Mouse (Mus musculus) inflammation-experienced regulatory T-cells, adult 6 months (primary cell): ENCODE measurements at regions not wholly inside any gene's neighbourhood (a gene's known extent, or its start where the extent isn't known, plus 50 kb on each side); places are given as distances from the start of the nearest gene placed in this dataset.
A peak's percentile ranks its signal among the peaks of the same experiment; 100 is the strongest.

Experiments used
- ATAC-seq: one replicate; pipeline ENCODE4 v1.8.0; 2017

DNA sequence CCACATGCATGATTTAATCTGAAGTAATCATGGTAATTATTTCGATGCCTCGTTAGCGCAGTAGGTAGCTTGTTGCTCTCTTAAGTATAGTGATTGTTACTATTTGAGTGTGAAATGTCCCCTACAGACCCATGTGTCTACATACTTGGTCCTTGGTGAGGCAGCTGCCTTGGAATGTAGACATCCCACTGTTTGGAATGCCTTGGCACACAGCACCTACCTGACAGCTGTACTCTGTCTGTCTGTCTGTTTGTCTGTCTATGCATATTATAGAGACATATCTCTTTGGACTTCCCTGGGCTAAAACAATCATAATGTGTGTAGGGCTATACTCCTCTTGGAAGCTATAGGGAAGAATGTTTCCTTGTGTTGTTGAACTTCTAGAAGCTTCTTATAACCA lies 83.7 kb upstream of the Runx3 start:
- no peak for ATAC-seq

DNA sequence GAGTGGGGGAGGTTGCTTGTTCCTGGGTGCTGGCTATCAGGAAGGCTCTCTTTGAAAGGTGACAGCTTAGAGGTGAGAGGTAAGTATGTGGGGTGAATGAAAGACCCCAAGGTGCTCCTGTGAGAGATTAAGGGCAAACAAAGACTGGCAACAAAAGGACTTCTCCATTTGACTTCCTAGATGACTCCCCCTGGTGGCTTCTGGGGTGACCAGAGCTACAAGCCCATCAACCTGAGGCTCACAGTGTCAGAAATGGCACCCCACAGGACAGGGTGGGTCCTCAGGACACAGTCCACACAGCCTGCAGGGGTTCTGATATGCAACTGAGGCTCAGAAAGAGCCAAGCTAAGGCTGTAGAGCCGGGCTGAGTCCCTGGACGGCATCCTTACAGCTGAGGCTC lies 81.2 kb upstream of the Runx3 start:
- no peak for ATAC-seq

DNA sequence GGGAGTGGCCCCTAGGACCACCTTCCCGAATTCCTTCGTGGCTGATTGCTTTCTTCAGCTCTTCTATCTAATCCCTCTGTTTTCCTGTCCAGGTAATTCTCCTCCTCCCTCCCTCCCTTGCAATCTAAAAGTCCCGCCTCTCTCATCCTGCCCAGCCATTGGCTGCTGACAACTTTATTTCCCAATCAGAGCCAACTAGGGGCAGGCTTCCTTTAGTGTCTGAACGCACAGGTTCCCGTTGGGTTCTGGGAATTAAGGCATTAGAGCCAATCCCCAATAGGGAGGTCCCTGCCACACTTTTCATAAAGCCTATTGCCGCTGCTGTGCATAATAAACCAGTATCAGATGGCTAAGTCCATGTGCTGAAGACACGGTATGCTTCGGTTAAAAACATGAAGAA lies 78.5 kb upstream of the Runx3 start:
- no peak for ATAC-seq

DNA sequence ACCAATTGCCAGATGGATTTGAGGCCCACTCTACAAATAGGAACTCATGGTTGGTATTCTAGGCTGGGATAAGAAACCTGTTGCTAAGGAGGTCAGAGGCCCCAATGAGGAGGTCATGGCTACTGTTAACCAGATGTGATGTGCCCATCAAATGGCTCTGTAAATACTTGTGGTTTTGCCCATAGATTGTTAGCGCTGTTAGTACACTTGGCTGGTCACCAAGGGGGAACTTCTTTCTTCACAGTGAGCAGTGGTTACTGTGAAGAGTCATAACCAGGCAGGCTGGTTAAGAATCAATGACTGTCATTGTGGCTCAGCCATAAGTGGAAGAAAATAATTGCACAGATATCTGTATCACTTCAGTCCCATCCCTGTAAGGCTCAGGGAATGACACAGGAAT lies 78.0 kb upstream of the Runx3 start:
- no peak for ATAC-seq

DNA sequence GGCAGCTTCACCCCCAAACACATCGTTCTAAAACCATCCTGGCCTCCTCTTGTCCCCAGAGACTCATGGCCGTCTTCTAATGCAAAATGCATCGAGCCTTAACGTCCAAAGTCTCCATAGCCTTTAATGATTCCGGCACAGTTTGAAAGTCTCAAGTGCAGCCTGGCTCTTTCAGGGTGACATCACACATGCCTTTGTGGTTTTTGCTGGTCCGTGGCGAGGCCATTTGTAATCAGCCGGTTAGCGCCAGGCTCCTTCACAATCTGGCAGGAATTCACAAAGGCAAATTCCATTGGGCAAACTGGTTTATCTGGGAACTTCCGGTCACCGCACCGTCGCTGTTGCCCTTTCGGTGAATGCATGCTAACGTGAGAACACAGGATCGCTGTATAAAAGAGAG lies 75.4 kb upstream of the Runx3 start:
- no peak for ATAC-seq

DNA sequence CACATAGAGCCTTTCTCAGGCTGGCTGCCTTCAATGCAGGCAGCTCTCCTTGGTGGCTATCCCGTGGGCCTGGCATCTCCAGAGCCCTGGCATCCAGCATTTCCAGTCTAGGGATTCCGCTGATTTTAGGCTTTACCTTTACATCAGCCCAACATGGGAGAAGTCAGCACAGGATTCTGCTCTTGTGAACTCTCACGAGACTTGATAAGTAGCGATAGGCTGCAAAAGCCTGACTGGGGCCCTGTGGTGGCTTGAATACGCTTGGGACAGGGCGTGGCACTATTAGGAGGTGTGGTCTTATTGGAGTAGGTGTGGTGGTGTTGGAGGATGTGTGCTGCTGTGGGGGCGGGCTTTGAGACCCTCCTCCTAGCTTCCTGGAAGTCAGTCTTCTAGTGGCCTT lies 73.8 kb upstream of the Runx3 start:
- no peak for ATAC-seq

DNA sequence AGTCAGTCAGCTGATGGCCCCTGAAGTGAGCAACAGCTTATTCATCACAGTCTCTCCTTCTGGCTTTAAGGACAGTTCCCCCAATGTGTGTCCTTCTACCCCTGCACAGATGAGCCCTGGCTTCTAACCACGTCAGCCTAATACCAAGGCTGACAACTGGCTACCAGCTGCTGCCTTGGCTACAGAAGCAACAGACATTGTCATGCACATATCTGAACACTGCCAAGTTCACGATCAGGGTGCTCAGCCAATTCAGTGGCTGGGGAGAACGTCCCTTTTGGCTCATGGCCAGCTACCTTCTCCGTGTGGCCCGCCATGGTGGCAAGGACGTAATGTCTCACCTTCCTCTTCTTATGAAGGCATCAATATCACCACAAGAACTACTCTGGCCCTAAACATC lies 73.2 kb upstream of the Runx3 start:
- no peak for ATAC-seq

DNA sequence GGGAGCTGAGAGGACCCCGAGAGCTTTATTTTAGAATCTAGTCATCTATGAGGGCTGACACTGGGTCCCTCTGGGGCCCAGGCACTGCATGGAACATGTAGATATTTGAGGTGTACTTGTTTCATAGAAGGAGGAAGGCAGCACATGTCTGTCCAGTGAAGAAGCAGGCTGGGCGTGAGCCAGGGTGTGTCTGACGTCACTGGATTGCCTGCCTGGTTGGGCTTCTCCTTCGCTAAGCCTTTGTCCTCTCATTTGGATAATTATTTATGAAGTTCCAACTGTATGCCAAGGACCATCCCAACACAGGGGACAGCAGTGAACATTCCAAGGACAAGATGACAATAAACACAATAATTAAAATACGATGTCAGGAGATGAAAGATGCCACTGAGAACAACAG lies 72.7 kb upstream of the Runx3 start:
- ATAC-seq, result no peak

DNA sequence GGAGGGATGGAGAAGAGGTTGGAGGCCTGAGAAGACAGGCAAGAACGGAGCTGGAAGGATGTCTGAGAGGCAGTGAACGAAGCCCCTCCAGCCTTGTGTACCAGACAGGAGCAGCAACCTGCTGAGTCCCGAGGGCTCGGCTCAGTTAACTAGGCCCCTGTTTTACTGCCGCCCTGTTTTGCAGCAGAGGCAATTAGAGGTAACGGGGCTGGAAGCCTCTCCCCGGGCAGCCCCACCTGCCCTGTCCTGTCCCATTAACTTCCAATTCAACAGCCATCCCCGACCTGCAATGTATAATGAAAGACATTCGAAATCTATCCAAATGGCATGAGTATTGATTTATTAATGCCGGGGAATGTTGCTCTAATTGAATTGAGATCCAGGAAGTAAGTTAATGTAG lies 70.5 kb upstream of the Runx3 start:
- ATAC-seq, result no peak

DNA sequence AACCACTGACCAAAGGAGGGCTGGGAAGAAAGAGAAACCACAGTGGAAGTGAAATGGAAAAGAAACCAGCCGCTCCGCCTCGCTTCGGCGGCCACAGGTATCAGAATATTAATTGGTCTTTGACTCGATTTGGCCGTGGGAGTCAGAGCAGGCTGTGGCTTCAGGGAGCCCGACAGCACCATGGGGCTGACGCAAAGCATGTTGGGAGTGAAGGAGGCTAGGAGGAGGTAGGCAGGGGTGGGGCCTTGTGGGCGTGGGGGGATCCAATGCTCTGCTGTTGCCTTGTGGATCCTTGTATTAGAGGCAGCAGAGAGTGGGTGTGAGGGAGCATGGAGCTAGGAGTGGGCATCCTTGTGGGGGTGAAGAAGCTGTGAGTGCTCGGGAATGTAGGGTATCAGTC lies 69.0 kb upstream of the Runx3 start:
- ATAC-seq, result no peak

DNA sequence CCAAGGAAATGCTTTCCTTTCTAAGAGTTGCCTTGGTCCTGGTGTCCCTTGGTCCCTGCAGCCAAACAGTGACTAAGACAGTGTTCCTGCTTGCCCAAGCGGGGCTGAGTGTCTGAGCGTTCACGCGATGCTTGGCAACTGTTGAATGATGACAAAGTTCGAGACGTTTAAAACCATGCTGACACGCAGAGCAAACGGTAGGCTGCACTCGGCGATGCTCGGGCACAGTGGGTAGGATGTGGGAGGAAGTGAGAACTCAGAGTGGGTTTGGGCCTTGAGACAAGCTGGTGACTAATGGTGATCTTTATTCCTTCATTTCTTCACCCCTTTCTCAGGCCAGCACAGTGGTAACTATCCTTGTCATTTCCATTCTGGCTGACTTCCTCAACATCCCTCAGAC lies 66.9 kb upstream of the Runx3 start:
- no peak for ATAC-seq

DNA sequence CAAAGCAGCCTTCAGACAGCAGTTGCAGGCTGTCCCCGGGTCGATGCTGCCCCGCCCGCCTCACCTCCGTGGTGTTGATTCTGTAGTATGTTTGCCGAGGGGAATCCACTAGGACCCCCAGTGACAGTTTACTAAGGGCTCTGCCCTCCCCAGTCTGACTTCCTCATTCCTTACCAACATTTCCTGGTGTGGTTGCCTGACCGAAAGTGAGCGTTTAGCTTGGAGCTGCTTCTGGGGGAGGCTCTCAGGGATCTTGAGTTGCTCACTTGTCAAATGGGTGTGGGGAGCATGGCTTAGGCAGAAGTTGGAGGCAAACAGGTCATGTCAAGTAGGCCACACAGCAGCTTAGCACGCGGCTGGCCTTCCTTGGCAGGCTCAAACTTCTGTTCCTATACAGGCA lies 66.1 kb upstream of the Runx3 start:
- no peak for ATAC-seq

DNA sequence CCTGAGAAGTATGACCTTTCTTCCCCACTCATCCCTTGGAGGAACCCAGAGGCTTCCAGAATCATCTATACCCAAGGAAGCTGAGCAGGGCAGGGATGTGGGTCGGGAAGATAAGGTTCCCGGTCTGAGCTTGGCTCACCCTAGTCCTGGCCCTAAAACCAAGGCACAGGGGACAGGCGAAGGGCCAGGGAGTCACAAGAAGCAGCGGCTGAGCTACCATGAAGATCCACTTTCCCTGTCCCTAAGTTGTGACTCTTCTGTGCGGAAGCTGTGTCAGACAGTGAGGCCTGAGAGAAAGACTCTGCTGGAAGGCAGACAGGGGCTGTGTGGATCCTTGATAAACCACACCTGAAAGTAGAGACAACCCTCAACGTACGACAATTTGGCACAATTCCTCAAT lies 64.1 kb upstream of the Runx3 start:
- no peak for ATAC-seq

DNA sequence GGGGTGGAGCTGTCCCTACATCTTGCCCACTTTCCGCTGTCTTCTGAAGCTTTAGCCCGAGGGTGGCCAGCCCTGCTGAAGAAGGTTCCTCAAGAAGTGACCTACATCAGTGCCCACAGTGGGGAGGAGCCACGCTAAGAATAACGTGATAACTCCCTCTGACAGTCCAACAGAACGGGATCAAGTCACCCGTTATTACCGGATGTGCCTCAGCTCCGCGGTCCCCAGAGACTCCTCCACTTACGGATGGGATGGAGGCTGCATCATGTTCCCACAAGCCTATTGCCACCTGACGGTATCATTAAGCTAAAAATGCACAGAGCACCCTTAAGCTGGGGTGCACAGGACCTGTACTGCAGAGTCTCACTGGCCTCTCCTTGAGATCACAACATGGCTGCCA lies 63.2 kb upstream of the Runx3 start:
- ATAC-seq, result no peak

DNA sequence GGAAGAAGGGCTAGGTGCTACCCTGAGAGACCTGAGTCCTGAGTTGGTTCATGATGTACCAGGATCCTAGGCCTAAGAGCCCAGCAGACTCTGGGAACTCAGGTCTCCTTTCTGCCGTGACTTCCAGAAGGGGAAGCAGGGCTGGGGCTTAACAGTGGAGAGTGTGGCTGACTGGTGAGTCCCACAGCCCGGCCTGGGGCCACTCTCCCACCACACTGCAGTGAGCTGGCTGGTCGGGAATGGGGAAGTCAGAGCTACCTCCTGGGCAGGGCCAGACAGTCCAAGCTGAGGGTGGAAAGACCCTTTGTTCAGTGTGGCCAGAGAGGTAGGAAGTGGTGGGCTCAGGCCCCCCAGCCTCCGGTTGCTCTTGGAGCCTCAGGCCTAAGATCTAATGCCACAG lies 61.6 kb upstream of the Runx3 start:
- ATAC-seq, result no peak

DNA sequence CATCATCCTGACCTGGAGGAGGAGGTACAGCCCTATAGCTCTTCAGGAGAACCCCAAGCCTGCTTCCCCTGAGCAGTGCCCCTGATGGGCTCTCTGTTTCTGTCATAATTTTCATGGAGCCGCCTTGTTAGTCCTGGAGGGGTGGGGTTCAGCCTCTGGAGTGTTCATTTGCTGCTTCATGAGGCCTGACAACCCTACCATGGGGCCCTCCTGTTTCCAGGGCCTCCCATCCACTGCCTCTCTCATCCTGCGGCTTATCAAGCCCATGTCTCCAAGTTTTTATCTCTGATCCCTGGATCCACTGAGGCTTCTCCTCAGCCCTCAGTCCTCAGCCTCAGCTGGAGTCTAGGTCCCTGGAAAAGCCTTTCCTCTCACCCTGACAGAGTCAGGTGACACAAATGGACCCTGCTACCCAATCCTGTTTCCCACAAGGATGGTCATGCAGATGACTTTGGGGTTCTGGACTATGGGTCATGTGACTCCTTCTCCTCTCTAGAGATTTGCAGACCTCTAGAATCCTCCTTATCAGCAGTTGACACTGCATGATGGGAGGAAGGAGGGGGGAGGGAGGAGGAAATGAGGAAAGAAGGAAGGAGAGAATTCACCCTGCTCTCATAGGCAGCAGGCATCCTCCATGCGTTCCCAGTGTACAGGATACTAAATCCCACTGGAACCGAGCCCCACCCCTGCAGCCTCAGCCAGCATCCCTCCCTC lies 59.3 kb upstream of the Runx3 start:
- no peak for ATAC-seq

DNA sequence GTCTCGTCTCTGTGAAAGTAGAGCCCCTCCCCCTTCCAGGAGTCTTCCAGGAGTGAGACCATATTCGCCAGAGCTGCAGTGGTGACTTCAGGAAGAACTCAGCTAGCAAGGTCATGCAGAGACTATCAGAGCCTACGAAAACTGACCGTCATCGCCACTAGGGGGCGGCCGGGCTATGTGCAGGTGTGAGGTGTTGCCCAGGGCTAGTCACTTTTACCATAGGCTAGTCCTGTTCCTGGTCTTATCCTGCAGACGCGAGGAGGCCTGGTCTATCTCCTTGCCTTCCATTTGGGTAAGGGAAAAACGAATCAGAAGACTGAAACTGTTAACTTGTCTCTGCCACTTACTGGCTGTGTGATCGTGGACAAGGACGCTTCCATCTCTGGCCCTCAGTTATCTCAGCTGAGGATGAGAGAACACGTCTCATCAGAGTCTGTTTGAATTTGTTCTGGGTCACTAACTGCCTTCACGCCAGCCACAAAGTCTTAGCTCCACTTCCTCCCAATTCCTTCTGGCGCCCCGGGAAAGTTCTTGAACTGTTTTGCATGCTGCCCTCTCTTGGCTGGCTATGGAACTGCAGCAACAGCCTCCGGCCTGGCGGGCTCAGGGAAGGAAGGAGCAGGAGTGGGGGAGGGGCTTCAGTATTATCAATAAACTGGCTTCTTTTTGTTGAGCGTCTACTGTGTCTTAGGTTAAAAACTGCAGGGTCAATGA lies 53.5 kb upstream of the Runx3 start:
- peak; percentile 84 for ATAC-seq

DNA sequence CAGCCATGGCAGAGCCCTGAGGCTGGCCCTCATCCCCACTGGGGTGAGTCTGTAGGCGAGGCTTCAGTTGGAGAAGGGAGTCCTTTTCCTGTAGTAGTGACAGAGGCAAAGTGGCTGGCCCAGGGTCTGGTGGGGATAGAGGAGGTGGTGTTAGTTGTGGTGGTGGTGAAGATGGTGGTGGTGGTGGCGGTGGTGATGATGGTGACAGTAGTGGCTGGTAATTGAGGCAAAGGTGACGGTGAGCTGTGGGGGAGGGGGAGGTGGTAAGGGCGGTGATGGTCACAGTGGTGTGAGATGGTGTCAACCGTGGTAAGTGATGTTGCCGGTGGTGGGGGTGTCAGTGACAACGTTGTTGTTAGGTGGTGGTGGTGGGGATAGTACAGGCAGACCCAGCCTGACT lies 52.6 kb upstream of the Runx3 start:
- no peak for ATAC-seq

DNA sequence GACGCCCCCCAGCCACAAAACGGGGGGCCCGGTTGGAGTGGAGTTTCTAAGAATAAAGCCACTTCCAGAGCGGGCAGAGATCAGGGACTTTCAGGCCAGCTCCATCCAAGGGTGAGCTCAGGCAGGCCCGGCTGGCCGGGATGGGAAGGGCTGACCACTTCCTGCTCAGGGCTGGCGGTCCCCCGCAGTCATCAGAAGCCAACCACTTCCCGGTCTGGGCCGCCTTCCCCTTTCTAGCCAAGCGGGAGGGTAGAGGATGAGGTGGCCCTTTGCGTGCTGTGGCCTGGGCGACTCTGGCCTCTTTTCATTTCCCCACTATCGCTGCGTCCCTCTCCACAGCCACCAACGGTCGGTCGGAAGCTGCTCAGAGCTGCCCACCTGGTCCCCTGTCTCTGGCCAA lies 50.6 kb upstream of the Runx3 start:
- ATAC-seq, result no peak
